Mouse (Mus musculus) T-cell, adult 2 months (primary cell): ENCODE data around the gene Kalrn.
A peak's percentile ranks its signal among the peaks of the same experiment; 100 is the strongest.

ENCODE experiments used
- DNase-seq: peaks from one replicate; pipeline ENCODE4 v3.0.0; 2022; ENCODE audit warnings: low spot score

Kalrn gene

DNA sequence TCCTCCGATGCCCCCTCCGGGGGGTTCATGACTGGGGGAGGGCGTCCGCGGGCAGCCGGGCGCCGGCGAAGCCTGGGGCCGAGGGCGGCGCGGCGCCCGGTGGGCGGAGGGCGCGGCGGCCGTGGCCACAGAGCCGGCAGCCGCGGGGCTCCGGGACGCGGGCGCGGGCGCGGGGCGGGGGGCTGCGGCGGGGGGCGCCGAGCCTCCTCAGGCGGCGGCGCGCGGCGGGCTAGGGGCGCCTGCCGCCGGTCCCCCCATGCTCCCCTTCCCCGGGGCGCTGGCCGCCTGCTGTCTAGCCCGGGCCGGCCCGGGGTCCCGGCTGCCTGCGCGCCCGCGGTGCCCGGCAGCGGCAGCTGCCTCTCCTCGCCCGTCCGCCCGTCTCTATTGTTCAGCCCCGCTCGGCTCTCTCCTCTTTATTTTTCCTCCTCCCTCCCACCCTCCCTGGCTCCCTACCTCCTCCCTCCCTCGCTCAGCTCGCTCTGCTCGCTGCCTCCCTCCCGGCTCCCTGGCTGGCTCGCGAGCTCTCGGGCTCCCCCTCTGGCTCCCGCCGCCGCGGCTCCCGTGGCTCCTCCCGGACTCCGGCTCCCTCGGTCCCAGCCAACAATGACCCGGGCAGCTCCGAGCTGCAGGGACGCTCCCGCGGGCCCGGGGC lies at the start of gene Kalrn:
Gene Kalrn (minus strand): TSS at position 382 of the 652 bp plus-strand sequence.
- peak; percentile 10 for DNase-seq

DNA sequence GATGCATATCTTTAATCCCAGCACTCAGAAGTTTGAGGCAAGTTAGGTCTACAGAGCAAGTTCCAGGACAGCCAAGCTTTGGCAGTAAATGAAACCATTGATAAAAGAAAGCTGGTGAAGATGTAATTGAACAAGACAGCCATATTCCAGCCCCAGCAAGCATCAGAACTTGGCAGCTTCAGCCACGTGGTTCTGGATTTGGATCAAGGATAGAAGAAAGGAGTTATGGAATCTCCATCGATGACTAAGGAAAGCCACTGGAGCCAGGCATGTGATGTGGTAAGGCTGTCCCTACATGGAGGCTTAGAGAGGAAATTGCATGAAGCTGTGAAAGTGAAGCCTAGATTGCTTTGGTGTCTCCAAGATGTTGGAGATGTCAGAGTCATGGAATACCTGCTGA lies 40.7 kb upstream of the Kalrn start:
- no peak for DNase-seq

DNA sequence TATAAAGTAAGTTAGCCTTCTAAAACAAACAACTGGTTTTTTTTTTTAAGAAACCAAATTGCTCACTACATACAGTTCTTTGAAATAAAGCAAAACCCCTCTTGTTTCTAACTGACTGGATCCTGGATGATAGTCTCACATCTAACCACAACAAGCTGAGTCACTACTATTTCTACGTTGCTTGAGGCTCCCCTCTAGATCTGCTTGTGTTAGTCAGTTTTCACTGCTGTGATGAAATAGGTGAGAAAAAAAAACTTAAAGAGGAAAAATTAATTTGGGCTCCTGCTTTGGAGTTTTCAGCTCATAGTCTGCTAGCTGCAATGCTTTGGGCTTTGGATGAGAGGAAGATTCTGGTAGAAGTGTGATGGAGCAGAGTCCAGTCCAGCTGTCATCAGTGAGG lies 36.8 kb upstream of the Kalrn start:
- DNase-seq = no peak

DNA sequence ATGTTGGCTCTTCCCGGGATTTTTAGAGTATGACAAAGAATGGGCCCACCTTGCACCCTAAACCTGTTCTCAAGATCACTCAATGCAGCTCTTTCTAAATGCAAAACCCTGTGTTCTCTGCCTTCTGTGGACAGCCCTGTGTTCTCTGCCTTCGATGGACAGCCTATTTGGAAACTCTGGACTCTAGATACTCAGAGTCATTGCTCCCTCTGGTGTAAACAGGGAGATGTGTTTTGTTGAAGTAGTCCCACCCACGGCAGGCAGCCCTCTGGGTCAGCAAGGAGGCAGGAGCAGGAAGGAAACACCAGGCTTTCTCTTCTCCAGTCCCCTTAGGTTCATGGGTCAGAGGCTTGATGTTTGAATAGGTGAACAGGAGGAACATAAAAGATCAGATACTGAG lies 32.3 kb upstream of the Kalrn start:
- DNase-seq = no peak

DNA sequence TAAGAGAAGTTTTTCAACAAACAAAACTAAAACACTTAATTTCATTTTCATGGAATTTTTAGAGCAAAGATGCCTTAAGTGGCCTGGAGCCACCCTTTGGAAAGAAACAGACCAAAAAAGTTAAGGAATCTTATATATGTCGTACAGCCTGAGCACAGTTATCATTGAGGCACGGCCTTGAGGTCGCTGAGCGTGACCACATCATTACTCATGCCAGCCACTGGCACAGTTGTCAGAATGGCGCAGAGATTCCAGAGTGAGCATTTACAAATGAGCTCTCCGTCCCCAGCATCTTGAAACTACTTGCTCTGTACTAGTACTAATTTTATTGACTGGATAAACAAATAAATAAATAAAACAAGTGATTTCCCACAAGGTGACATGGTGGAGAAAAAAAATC lies 30.5 kb upstream of the Kalrn start:
- DNase-seq = no peak

GRCm38 (mm10) chr16:34603076-34603475 lies 29.7 kb upstream of the Kalrn start:
- DNase-seq = no peak

DNA sequence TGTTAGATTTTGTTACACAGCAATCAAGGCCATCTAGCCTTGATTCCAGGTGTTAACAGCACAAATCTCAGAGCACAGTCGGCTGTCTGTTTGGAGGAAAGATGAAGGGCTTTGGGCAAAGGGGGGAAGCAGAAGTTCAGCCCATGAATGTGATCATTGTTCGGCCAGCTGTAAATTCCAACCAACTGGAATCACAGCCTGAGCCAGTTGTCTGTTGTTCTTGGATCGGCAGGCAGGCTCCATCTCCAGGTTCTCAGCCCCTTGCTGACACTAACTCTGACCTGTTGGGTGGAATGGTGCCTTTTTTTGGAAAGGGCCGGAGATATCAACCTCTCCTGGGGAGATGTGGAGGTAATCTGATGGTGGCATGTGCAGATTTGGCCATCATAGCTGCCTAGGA lies 28.6 kb upstream of the Kalrn start:
- no peak for DNase-seq

DNA sequence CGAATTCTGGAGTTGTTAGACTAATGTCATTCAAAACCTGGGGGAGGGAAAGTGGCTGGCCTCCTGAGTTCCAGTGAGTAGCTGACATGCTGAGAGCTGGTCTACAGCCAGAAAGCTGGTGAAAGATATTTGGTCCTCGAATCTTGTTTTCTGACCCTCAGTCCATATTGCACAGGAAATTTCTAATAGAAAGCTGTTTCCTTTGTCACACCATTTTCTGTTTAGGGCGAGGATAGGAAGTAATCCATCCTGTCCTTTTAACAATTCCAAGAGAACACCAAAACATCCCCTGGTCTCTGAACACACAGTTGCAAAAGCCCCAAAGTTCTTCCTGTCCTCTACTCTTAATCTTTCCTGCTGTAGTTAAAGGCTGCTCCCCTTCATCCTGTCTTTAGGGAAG lies 22.0 kb upstream of the Kalrn start:
- no peak for DNase-seq

DNA sequence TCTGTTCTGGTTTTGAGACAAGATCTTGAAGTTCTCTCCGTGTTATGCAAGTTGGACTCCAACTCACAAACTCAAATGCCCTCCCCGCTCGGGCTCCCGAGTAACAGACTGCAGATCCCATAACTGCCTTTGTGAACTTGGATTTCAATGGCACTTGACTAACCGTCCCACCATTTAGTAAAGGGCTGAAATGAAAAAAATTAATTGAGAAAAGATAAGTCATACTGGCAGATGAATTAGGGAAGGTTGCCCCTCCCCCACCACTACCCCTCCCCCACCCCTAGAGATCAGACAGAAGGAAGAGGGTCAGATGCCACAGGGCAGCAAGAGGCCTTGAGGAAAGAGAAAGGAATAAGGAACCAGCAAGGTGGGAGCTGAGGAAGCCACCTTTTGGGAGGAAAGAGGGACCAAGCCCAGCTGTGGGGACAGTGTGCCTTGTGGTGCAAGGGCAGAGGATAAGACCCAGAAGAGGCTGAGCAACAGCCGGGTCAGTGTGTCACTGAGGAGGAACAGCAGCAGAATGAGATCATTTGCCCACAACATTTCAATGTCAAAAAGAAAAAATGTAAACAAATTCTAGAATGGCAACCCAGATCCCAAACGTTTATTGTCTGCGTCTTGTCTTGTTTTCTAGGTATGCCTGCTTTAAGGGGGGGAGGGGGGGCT lies 21.4 kb upstream of the Kalrn start:
- DNase-seq = no peak

DNA sequence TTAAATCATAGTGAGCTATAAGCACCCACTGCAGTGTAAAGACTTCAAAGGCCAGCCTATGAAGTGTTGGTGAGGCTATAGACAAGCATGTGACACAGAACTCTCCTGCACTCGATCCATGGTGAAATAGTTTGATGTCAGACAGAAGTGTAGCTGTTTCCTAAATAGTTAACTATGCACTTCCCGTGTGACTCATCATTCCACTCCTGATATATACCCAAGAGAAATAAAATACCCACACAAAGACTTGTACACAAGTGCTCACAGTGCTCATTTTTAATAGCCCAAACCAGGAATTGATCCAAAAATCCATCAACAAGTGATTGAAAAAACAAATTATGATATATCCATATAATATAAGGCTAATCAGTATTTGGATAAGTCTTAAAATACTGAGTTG lies 19.4 kb upstream of the Kalrn start:
- no peak for DNase-seq

DNA sequence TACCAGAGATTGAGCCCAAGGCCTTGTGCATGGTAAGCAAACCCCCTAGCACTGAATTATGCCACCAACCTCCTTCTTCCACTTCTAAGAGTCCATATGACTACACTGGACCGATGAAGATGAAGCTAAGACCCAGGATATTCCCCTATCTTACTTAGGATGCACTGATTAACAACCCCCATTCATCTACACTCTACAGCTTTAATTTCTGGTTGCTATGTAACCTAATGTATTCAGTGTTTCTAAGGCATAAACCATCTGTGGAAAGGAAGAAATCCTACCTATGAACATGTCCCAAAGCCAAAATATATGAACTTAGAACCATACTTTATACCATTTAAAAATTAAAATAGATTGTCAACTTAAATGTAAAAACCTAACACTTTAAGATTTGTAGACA lies 18.6 kb upstream of the Kalrn start:
- no peak for DNase-seq

- no peak for DNase-seq
These were observed 6.5 kb upstream of the Kalrn start for GRCm38 (mm10) chr16:34579671-34580326.

GRCm38 (mm10) chr16:34573856-34574491 lies 642 bp upstream of the Kalrn start:
- no peak for DNase-seq

DNA sequence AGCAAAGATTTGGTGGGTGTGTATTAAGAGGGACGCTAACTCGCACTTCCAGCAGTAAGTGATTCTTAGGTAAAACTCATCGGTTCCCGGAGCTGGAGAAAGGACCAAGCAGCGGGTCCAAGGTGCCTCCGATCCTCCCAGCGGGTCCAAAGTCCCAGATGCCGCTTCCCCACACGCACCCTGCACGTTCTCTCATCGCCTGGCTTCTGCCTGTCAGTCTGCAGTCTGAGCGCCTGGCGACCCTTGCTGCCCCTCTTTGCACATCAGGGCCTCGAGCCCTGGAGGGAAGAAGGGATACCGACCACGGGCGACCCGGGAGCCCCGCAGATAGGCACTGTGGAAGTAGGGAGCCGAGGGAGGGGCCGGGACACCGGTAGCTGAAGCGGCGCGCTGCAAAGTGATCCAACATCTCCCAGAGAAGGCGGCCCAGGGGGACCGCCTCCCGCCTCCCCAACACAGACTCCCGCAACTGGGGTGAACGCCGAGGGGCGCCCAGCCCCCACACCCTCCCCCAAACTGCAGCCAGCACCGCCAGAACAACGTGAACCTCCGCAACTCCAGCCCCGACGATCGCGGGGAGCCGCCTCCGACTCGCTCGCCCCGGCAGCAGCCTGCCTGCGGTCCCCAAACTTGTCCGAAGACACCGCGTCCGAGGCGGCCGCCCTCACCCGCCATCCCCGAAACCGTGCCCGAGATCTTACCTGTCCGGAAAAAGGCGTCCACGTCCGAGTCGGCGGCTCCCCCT lies 754 bp downstream of the Kalrn start:
- DNase-seq = no peak

GRCm38 (mm10) chr16:34571931-34572405 lies 1.4 kb downstream of the Kalrn start:
- no peak for DNase-seq

- DNase-seq = no peak
These were observed 3.4 kb downstream of the Kalrn start for GRCm38 (mm10) chr16:34569897-34570296.

DNA sequence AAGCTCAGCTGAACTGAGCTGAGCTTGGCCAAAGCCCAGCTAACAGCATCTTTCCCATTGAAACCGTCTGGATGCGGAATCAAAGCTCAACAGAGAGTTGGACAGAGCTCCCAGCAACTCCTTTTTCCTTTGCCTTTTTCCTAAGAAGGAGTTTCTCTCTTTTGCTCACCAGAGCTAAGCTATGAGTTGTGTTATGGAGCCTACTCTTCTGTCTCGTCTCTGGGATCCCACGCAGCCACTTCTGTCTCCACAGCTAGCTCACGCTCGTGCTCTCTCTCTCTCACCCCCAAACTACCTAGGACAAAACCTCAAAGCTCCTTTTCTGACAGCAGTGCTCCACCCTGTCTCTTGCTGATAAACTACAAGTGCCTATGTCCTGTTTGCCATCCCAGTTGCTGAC lies 4.5 kb downstream of the Kalrn start:
- DNase-seq = no peak

GRCm38 (mm10) chr16:34563593-34564280 lies 9.6 kb downstream of the Kalrn start:
- DNase-seq = no peak

DNA sequence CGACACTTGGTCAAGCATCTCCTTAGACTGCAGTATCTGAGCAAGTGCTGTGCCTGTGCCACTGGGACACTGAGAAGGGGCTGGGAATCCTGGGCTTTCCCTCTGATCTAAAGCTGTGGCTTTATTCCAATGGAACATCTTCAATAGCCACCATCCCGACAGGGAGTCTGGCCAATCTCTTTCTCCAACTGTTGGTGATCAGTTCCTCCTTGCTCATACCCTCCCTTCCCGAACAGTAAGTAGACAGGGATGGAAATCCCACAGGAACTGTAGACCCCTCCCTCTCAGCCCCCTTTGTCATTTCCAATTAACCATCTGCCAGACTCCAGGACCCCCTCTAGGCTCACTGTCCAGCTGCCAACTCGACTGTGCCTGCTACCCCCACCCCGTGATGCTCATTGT lies 11.6 kb downstream of the Kalrn start:
- no peak for DNase-seq

DNA sequence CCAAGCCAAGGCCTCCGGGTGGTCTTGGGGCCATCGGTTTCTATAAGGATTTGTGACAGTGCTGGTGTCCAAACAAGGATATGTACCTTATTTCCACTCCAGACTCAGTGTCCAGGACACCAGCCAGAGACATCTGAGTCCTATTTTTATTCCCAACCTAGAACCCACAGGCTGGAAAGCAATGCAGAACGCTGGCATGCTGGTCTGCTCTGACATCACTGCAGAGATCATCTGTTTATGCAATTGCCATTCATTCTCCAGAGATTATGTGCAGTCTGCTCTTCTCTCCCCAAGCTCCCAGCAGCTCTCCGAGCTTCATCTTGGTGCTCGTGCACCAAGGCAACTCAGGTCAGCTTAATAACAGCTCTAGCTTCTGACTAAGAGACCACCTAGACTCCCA lies 12.5 kb downstream of the Kalrn start:
- no peak for DNase-seq

DNA sequence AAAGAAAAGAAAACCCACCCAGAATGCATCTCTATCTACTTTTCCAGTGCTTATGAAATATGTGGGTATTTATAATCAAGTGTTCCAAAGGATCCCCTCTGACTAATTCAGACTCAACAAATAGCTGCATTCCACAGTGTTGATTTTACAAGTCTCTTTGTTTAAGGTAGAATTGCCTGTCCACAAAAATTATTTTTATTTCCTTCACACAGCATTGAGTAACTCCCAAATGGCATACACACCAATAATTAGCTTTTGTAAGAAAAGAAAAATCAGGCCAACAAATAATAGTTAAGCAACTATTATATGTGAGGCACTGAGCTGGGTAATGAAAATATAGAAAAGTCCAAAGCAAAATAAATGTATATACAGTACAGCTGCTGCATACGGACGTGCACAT lies 12.9 kb downstream of the Kalrn start:
- no peak for DNase-seq

DNA sequence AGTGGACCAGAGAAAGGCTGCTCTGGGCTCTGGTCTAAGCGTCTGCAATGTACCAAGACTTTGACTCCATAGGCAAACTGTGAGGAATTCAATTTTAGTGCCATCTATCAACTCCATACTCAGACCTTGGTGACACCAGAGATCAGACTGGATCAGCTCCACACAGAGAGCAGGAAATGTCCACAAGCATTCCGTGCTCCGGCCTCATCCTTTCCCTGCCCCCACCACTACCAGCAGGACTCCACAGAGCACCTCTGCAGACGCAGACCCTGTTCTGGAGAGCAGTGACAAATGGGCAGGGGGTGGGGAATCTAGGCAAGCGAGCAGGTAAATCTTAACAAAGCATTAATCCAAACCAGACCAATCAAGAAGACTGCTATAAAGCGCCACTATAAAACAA lies 15.4 kb downstream of the Kalrn start:
- DNase-seq = no peak
